Mouse (Mus musculus): ENCODE measurements around the gene Foxp4.
"Not testable (repeated sequence)": the region's sequence is repeated elsewhere in the genome, so short reads cannot be mapped to it uniquely, and the experiment has no call there.

Gene Foxp4

GRCm38 (mm10) chr17:47863437-47863836 is 61.0 kb downstream of the Foxp4 start:
- no peak for ATAC-seq (ENCODE audit: insufficient number of reproducible peaks, low FRiP score, low TSS enrichment)

GRCm38 (mm10) chr17:47863023-47863422 is 61.4 kb downstream of the Foxp4 start:
- no peak for ATAC-seq (ENCODE audit: insufficient number of reproducible peaks, low FRiP score, low TSS enrichment)

- ATAC-seq (ENCODE audit: insufficient number of reproducible peaks, low FRiP score, low TSS enrichment) = no peak
Observed at GRCm38 (mm10) chr17:47855544-47855943, 68.9 kb downstream of the Foxp4 start.

- no peak for ATAC-seq (ENCODE audit: insufficient number of reproducible peaks, low FRiP score, low TSS enrichment)
Observed at GRCm38 (mm10) chr17:47854908-47855307, 69.5 kb downstream of the Foxp4 start.

GRCm38 (mm10) chr17:47853760-47854159 is 70.7 kb downstream of the Foxp4 start:
- ATAC-seq (ENCODE audit: insufficient number of reproducible peaks, low FRiP score, low TSS enrichment) = no peak

GRCm38 (mm10) chr17:47853336-47853735 is 71.1 kb downstream of the Foxp4 start:
- ATAC-seq (ENCODE audit: insufficient number of reproducible peaks, low FRiP score, low TSS enrichment) = no peak

- ATAC-seq (ENCODE audit: insufficient number of reproducible peaks, low FRiP score, low TSS enrichment) = not testable (repeated sequence)
Observed at GRCm38 (mm10) chr17:47851798-47852360, 72.6 kb downstream of the Foxp4 start.

GRCm38 (mm10) chr17:47850639-47851314 is 73.7 kb downstream of the Foxp4 start:
- no peak for ATAC-seq (ENCODE audit: insufficient number of reproducible peaks, low FRiP score, low TSS enrichment)

- ATAC-seq (ENCODE audit: insufficient number of reproducible peaks, low FRiP score, low TSS enrichment) = no peak
Observed at GRCm38 (mm10) chr17:47850035-47850434, 74.4 kb downstream of the Foxp4 start.

- ATAC-seq (ENCODE audit: insufficient number of reproducible peaks, low FRiP score, low TSS enrichment) = no peak
Observed at GRCm38 (mm10) chr17:47847985-47848384, 76.5 kb downstream of the Foxp4 start.

GRCm38 (mm10) chr17:47845609-47846008 is 78.8 kb downstream of the Foxp4 start:
- no peak for ATAC-seq (ENCODE audit: insufficient number of reproducible peaks, low FRiP score, low TSS enrichment)

- no peak for ATAC-seq (ENCODE audit: insufficient number of reproducible peaks, low FRiP score, low TSS enrichment)
Observed at GRCm38 (mm10) chr17:47843465-47843864, 81.0 kb downstream of the Foxp4 start.

GRCm38 (mm10) chr17:47841931-47842623 is 82.4 kb downstream of the Foxp4 start:
- no peak for ATAC-seq (ENCODE audit: insufficient number of reproducible peaks, low FRiP score, low TSS enrichment)

GRCm38 (mm10) chr17:47841521-47841920 is 82.9 kb downstream of the Foxp4 start:
- ATAC-seq (ENCODE audit: insufficient number of reproducible peaks, low FRiP score, low TSS enrichment) = no peak

GRCm38 (mm10) chr17:47837808-47838207 is 86.6 kb downstream of the Foxp4 start:
- no peak for ATAC-seq (ENCODE audit: insufficient number of reproducible peaks, low FRiP score, low TSS enrichment)

GRCm38 (mm10) chr17:47834482-47834767 is 90.0 kb downstream of the Foxp4 start, which contains the start of gene Mdfi:
Mdfi (minus strand) TSS chr17:47834691.
- no peak for ATAC-seq (ENCODE audit: insufficient number of reproducible peaks, low FRiP score, low TSS enrichment)

- ATAC-seq (ENCODE audit: insufficient number of reproducible peaks, low FRiP score, low TSS enrichment) = no peak
Observed at GRCm38 (mm10) chr17:47833628-47834481, 90.6 kb downstream of the Foxp4 start.

- ATAC-seq (ENCODE audit: insufficient number of reproducible peaks, low FRiP score, low TSS enrichment) = no peak
Observed at GRCm38 (mm10) chr17:47833029-47833627, 91.3 kb downstream of the Foxp4 start.

- ATAC-seq (ENCODE audit: insufficient number of reproducible peaks, low FRiP score, low TSS enrichment) = no peak
Observed at GRCm38 (mm10) chr17:47832501-47833028, 91.9 kb downstream of the Foxp4 start.

- ATAC-seq (ENCODE audit: insufficient number of reproducible peaks, low FRiP score, low TSS enrichment) = no peak
Observed at GRCm38 (mm10) chr17:47831772-47832171, 92.7 kb downstream of the Foxp4 start.
